Mouse (Mus musculus) adrenal gland, postnatal 0 days (tissue): ENCODE results near the gene Dnajc9. TPM values are rescaled to one million over a fixed set of nuclear protein-coding genes. Genes with fewer than 3 reads are reported as not detected.

Experiments
- polyA plus RNA-seq: library from polyadenylated mRNA; unstranded; fragments of >200 nt; fragmentation: Nextera tagmentation; extraction: Ambion mirVana; gene quantifications from 2 replicates; pipeline ENCODE4 v1.2.1, GENCODE M21; 2015

Dnajc9 gene
- polyA plus RNA-seq, result 68.1 and 85.6 TPM in 2 replicates

DNA sequence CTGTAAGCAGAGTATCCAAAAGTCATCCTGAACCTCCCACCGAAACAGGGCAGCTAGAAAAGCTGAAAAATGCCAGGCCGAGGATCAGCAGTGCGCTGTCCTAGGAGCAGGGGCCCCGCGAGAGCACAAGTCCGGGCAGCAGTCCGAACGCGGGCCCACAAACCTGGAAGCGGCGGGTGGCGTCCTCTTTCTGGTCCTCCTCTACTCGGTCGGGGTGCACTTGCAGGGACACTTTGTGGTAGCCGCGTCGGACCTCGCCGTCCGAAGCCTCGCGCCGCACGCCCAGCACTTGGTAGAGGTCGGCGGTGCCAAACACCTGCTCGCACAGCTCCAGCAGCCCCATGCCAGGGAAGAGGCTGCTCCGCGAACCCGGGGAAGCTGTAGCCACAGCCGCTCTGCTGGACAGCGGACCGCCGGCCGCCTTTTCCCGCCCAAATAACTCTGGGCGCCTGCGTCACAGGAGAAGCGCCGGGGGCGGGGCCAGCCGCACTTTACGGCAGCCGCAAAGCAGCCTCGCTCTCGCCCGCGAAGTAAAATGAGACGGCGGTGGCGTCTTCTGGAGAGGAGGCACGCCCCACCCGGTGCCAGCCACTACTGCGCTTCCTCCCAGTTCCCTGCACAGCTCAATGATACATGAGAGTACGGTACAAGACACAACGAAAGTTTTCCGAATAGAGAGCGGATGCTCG, at the start of gene Dnajc9:
Dnajc9 (minus strand) TSS at position 470 of the 689 bp plus-strand sequence.

GRCm38 (mm10) chr14:20393205-20393913, 4.6 kb upstream of the Dnajc9 start, which contains the start of gene Mrps16:
Gene Mrps16, minus strand, starts transcription at chr14:20393634.

DNA sequence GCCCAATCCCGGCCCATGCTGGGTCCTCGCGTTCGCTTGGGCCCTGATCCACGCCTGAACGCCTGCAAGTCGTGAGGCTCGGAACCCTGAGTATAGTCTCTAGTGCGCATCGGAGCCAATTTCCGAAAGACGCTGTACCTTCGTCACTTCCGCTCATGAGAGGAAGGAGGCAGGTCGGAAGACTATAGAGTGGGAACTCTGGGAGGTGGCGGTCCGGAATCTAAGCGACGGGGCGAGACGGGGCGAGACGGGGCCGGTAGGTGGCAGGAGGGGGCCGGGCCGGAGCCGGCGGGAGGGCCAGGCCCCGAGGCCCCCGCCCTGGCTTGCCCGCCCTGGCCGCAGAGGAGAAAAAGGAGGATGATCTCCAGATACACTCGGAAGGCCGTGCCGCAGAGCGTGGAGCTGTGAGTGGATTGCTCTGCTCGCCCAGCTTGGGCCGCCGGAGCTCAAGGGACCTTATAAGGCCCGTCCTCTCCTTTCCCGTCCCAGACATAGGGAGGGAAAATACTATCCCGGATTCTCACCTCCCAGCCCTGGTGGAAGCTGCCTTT, 40.6 kb downstream of the Dnajc9 start, which contains the start of the genes Ecd and Fam149b:
Ecd (minus strand) TSS at position 131 of the 551 bp plus-strand sequence.
Fam149b (plus strand) TSS at position 172 of the 551 bp plus-strand sequence.

Other genes with a start within 250 kb of the Dnajc9 start
- gene Kcnk5, start 207.1 kb downstream of the Dnajc9 start, polyA plus RNA-seq, result 3.2 and 4.5 TPM in 2 replicates
- gene Kcnk16, start 119.7 kb downstream of the Dnajc9 start, polyA plus RNA-seq, result 0.15 TPM in 1 of 2 replicates, not detected in the other
- 14.6 and 25.8 TPM in 2 replicates for gene Nudt13, start 94.2 kb downstream of the Dnajc9 start, polyA plus RNA-seq
- gene Ecd, start 40.8 kb downstream of the Dnajc9 start, polyA plus RNA-seq, result 22.5 and 33.4 TPM in 2 replicates
- gene Fam149b, start 40.7 kb downstream of the Dnajc9 start, polyA plus RNA-seq, result 19.8 and 19.9 TPM in 2 replicates
- 117 and 138 TPM in 2 replicates for gene Mrps16, start 4.7 kb upstream of the Dnajc9 start, polyA plus RNA-seq
- gene Cfap70, start 63.3 kb upstream of the Dnajc9 start, polyA plus RNA-seq, result 1.4 and 1.7 TPM in 2 replicates
- gene Anxa7, start 91.2 kb upstream of the Dnajc9 start, polyA plus RNA-seq, result 43.4 and 69.8 TPM in 2 replicates
- 0.35 TPM in 2 replicates for gene Mss51, start 108.0 kb upstream of the Dnajc9 start, polyA plus RNA-seq
- gene Ppp3cb, start 157.7 kb upstream of the Dnajc9 start, polyA plus RNA-seq, result 29.0 and 31.8 TPM in 2 replicates